Mouse (Mus musculus) thymus, adult 2 months (tissue): ENCODE measurements around the gene Alg11. TPM values are rescaled to one million over a fixed set of nuclear protein-coding genes. Genes with fewer than 3 reads are reported as not detected.
A peak's percentile ranks its signal among the peaks of the same experiment; 100 is the strongest.

Experiments
- DNase-seq: peaks from one replicate; pipeline ENCODE4 v3.0.0; 2021
- H3K27ac ChIP-seq: fragments of 200-500 bp; 2 replicates; pipeline ENCODE4 v1.5.1; 2012; ENCODE audit warnings: low read length, control low read depth; ENCODE audit not compliant: control insufficient read depth, insufficient read depth
- H3K27me3 ChIP-seq: fragments of 200-500 bp; 2 replicates; pipeline ENCODE4 v1.6.1; 2012; ENCODE audit warnings: mild to moderate bottlenecking, low read length, moderate library complexity, mixed read lengths; ENCODE audit not compliant: control insufficient read depth, insufficient read depth
- H3K36me3 ChIP-seq: fragments of 200-500 bp; 2 replicates; pipeline ENCODE4 v1.6.1; 2012; ENCODE audit warnings: mild to moderate bottlenecking, low read length, moderate library complexity; ENCODE audit not compliant: control insufficient read depth, insufficient read depth
- H3K4me1 ChIP-seq: fragments of 200-500 bp; replicated peaks from 2 replicates; pipeline ENCODE4 v1.6.1; 2012; ENCODE audit warnings: low read length; ENCODE audit not compliant: control insufficient read depth, insufficient read depth
- H3K4me3 ChIP-seq: fragments of 200-500 bp; 2 replicates; pipeline ENCODE4 v1.5.1; 2012; ENCODE audit warnings: mild to moderate bottlenecking, low read length, control low read depth, moderate library complexity; ENCODE audit not compliant: control insufficient read depth, insufficient read depth
- CTCF ChIP-seq: fragments of 200-500 bp; IDR thresholded peaks from 2 replicates; pipeline ENCODE4 v1.5.1; 2012; ENCODE audit warnings: mild to moderate bottlenecking, control low read depth, low read length, moderate library complexity, borderline replicate concordance; ENCODE audit not compliant: control insufficient read depth, poor library complexity, insufficient read depth; ENCODE audit errors: extremely low read depth
- POLR2A ChIP-seq: fragments of 200-500 bp; IDR thresholded peaks from 2 replicates; pipeline ENCODE4 v1.6.1; 2012; ENCODE audit warnings: mild to moderate bottlenecking, low read length, control low read depth, moderate library complexity; ENCODE audit not compliant: control insufficient read depth, poor library complexity, insufficient read depth; ENCODE audit errors: extremely low read depth
- WGBS: fragments of 180-500 bp; shearing (Covaris S2); methylation state at CpG from one replicate; pipeline ENCODE4 v1.1.7; 2018; 5-methylcytosine and 5-hydroxymethylcytosine counted together
- polyA plus RNA-seq: library from polyadenylated mRNA; depleted of rRNA; stranded (reverse); fragments of >200 nt; gene quantifications from 2 replicates; pipeline ENCODE4 v1.2.3, GENCODE M21; 2012

The Alg11 gene
- polyA plus RNA-seq, 1 experiment, result 4.0 TPM

DNA sequence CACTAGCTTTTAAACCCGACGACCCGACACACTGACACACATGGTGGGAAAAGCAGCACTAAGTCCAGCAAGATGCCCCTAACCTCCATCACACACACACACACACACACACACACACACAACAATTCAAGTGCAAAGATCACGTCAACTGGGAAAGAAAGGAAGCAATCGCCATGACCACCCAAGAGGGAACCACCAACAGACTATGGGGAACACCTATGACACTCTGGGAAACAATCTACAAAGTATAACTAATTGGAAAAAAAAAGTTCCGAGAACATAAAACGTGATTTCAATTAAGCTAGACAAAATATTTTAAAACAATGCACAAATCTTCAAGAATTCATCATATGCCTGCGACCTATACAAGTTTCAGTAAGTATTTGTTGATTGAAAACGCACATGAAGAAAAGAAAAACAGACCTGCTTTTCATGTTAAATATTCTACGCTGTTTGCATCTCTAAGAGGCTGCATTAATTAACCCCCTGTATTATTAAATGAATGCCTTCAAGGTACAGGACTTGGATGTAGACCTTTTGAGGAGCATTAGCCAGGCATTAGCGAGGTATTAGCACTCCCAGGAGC lies 1.3 kb upstream of the Alg11 start:
- no peak overlapping the region for H3K4me3 ChIP-seq
- WGBS, result 40% methylated on average over 11 of the region's 11 CpGs
- no peak for DNase-seq
- H3K4me1 ChIP-seq, result peaks cover 6% of the 10 kb centered on the region
- no peak for TF ChIP-seq POLR2A
- no peak for TF ChIP-seq CTCF
- H3K36me3 ChIP-seq, result no peaks in the 10 kb centered on the region
- H3K27me3 ChIP-seq, result no peaks in the 10 kb centered on the region; the same call in 1 of the 2 replicates
- H3K27ac ChIP-seq, result no peak overlapping the region

DNA sequence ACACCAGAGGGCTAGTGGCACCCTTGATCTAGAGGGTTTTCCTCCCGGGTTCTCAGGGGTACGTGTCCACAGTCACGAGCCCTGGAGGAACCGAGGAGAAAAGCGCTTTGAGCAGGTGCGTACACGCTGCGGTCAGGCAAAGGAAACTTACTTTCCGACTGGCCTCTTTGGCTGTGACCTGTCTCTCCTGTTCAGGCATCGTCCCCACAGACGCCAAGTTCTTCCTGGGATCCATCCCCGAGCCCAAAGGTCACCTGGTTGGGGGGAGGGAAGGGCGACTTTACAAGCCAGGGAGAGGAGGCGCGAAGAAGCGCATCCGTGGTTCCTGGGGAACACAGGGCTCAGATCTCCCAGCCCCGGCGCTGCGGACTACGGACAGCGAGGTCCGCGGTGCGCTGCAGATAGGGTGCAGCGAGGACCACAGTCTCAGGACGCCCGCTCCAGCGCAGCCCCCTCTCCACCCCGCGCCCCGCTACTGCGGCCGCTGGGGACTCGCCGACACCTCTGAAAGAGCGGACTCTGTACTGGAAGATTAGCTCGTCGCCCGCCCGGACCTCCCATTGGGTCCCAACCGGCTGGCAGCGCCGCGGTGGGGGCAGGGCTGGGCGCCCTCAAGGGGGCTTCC lies 588 bp upstream of the Alg11 start, which contains the start of gene Atp7b:
Gene Atp7b, minus strand, starts transcription at position 485 of the 625 bp plus-strand sequence.
- 1% methylated on average over 45 of the region's 46 CpGs for WGBS
- no peak for DNase-seq
- Histone ChIP-seq H3K27me3 (no peaks in the 10 kb centered on the region; the same call in 1 of the 2 replicates), H3K27ac (no peak within 1 kb of the TSS), H3K36me3 (peaks cover 1% of the 10 kb centered on the region), H3K4me3 (peak within 1 kb of the TSS; percentile 54), H3K4me1 (peaks cover 6% of the 10 kb centered on the region)
- TF ChIP-seq CTCF, result no peak
- no peak for TF ChIP-seq POLR2A

DNA sequence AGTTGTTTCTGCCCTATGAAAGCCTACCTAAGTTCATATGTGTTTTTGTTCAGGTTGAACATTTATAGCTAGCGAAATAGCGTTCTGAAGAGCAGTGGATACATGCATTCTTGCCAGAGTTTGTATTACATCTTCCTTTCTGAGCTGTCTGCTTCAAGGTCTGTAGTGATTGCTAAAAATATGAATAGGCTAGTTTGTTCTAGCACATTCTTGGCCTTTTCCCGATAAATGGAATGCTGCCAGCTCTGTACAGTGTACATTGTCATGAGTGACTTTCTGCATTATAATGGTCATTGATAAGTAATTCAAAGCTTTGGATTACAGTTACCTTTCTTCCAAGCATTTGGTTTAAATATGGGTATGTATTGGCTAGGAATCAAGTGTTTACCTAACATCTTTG lies 605 bp downstream of the Alg11 start:
- TF ChIP-seq CTCF, result no peak
- TF ChIP-seq POLR2A, result no peak
- Histone ChIP-seq H3K36me3 (peaks cover 13% of the 10 kb centered on the region), H3K27me3 (no peaks in the 10 kb centered on the region; the same call in 1 of the 2 replicates), H3K4me1 (peaks cover 6% of the 10 kb centered on the region), H3K27ac (no peak overlapping the region), H3K4me3 (no peak overlapping the region)
- DNase-seq, result no peak
- 6% methylated on average over 3 of the region's 3 CpGs for WGBS

DNA sequence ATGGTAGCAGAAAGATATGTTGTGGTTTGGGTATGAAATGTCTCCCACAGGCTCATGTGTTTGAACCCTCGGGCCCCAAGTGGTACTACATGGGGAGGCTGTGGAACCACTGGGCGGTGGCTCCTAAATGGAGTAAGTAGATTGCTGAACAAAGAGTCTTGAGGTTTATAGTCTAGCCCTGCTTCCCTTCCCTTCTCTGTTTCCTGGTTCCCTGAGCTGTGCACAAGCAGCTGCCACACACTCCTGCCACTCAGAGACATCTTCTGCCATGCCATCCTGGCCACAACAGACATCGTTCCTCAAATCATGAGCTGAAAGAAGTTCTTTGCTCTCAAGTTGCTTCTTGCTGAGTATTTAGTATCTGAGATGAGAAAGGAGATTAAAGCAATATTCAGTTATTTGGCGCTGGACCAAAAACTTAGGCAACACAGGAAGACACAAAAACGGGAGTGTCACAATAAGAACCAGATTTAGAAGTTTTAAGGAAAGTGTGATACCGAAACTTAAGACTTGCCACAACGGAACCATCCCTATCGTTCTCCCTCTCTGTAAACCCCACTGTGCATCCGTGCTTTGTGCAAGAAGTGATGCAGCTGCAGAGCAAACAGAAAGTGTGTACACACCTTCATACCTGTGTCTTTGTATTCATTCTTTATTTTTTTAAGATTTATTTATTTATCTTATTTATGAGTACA lies 18.9 kb downstream of the Alg11 start:
- H3K4me3 ChIP-seq, result no peak overlapping the region
- DNase-seq, result no peak
- H3K4me1 ChIP-seq, result no peaks in the 10 kb centered on the region
- no peaks in the 10 kb centered on the region for H3K27me3 ChIP-seq
- no peak overlapping the region for H3K27ac ChIP-seq
- TF ChIP-seq POLR2A (no peak), CTCF (no peak)
- 76% methylated on average over 9 of the region's 9 CpGs for WGBS
- H3K36me3 ChIP-seq, result no peaks in the 10 kb centered on the region

DNA sequence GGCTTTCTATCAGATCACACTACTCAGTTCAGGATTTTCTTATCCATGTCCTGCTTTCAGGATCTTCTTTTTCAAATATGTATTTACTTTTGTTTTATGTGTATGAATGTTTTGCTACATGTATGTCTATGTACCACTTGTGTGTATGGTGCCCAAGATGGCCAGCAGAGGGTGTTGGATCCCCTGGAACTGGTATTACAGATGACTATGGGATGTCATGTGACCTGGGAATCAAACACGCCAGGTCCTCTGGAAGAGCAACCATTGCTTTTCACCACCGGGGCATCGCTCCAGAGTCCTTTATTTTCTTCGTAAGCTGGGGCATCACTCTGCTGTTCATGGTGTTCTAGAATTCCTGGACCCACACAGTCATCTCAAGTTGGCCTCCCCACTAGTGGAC lies 28.7 kb downstream of the Alg11 start:
- Histone ChIP-seq H3K27ac (no peak overlapping the region), H3K4me1 (no peaks in the 10 kb centered on the region), H3K27me3 (no peaks in the 10 kb centered on the region), H3K36me3 (no peaks in the 10 kb centered on the region), H3K4me3 (no peak overlapping the region)
- TF ChIP-seq CTCF, result no peak
- no peak for TF ChIP-seq POLR2A
- DNase-seq, result no peak
- whole genome bisulfite sequencing, result 94% methylated on average over 4 of the region's 4 CpGs

DNA sequence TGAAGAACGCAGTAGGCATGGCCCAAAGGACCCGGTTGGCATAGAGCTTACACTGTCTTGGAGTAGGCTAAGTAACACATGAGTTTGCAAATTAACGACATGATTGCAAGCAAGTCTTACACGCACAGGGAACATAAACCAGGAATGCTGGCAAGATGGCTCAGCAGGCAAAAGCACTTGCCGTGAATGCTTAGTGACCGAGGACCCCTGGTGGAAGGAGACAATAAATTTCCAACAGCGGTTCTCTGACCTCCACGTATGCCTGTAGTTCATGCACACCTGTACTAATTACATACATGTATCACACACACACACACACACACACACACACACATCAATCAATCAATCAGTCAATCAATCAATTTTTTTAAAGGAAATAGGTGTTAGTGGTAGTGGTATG lies 31.0 kb downstream of the Alg11 start:
- Histone ChIP-seq H3K4me1 (no peaks in the 10 kb centered on the region), H3K36me3 (no peaks in the 10 kb centered on the region), H3K27me3 (no peaks in the 10 kb centered on the region), H3K27ac (no peak overlapping the region), H3K4me3 (no peak overlapping the region)
- WGBS, result 64% methylated on average over 8 of the region's 8 CpGs
- TF ChIP-seq POLR2A (no peak), CTCF (no peak)
- DNase-seq, result peak; percentile 2
